Mouse (Mus musculus): ENCODE results near the gene Serpinb1a. TPM values are rescaled to one million over a fixed set of nuclear protein-coding genes. Genes with fewer than 3 reads are reported as not detected.

Serpinb1a gene
- total RNA-seq, 2 experiments from 2014 or later: 8.7 to 154 TPM

- no peak for DNase-seq
Measured at GRCm38 (mm10) chr13:32839314-32839713, 11.7 kb downstream of the Serpinb1a start.

GRCm38 (mm10) chr13:32834513-32834912 is 16.5 kb downstream of the Serpinb1a start:
- no peak for DNase-seq

- DNase-seq: no peak
Measured at GRCm38 (mm10) chr13:32833237-32833636, 17.7 kb downstream of the Serpinb1a start.

- DNase-seq: peak in 1 of 2 experiments; percentile 23
Measured at GRCm38 (mm10) chr13:32832776-32833175, 18.2 kb downstream of the Serpinb1a start.

GRCm38 (mm10) chr13:32831505-32832273 is 19.3 kb downstream of the Serpinb1a start:
- peak in 1 of 2 experiments; percentile 46 for DNase-seq

- DNase-seq: no peak
Measured at GRCm38 (mm10) chr13:32828886-32829285, 22.1 kb downstream of the Serpinb1a start.

- DNase-seq: peak; percentile 84 to 85
Measured at GRCm38 (mm10) chr13:32827951-32828350, 23.0 kb downstream of the Serpinb1a start.

- peak; percentile 73 to 78 for DNase-seq
Measured at GRCm38 (mm10) chr13:32827111-32827822, 23.7 kb downstream of the Serpinb1a start.

DNA sequence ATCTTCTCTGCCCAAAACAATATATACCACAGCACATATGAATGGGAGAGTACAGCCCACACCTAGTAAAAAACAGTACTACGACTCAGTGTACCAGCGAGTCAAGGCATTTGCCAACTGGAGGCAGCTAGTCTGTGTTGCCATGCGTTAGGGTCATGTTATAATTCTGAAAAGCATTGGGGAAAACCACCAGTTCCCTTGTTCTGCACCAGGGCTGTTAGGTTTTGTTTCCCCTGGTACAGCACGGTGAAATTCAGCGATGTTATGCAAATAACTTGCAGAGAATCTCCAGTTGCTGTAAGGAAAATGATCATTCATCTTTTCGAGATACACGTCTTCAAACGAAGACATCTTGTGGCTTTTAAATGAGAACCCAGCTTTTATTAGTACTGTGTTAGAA is 25.4 kb downstream of the Serpinb1a start:
- DNase-seq: no peak

DNA sequence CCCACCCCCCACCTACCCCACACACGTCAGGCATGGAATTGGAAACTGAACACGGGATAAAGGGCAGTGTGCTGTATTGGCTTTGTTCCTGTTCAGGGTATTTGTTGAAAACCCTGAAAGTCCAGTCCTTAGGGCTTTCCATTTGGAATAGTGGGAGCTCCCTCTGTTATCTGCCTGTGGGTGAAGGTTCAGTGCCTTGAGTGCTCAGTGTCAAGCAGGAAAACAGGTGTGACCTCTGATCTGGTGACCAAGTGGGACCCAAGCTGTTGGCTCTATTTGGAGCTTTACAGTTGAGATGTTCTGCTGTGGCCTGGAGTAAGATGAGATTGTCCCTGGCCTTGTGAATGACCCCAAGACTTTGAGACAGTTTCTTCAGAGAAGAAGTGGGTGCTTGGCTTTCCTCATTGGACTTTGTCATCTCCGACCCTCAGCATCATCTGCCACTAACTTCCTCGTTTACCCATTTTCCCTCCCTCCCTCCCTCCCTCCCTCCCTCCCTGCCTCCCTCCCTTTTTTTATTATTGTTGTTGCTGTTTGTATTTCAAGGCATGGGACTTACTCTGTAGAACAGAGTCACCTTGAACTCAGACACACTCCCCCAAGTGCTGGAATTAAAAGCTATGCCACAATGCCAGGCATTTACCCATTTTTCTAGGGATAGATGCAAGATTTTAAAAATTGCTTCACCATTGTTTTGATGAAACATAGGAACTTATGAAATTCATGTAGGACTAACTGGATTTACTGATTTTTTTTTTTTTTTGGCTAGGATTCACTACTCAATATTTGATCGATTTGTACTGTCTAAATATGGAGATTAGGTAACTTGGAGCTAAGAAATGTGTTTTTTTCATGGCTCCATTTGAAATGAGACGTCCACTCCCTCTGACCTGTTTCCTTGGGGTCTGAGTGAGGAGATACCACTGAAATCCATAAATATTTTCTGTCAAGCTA is 26.3 kb downstream of the Serpinb1a start:
- DNase-seq: no peak

- DNase-seq: no peak
Measured at GRCm38 (mm10) chr13:32823126-32823525, 27.9 kb downstream of the Serpinb1a start.

DNA sequence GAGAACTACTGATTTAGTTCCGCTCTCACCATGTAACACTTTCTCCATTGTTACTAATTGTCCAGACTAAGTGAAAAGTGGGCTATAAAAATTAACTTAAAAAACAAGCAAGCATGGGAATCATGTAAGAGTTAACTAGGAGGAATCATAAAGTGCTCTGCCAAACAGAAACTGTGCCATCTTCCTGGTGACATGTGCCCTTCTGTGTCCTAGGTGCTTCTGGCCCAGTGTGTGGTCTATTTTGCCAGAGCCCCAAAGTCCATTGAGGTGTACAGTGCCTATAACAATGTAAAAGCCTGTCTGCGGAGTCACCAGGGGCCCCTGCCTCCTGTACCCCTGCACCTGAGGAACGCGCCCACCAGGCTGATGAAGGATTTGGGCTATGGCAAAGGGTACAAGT is 29.3 kb downstream of the Serpinb1a start:
- no peak for DNase-seq

- no peak for DNase-seq
Measured at GRCm38 (mm10) chr13:32819926-32820325, 31.1 kb downstream of the Serpinb1a start.

DNA sequence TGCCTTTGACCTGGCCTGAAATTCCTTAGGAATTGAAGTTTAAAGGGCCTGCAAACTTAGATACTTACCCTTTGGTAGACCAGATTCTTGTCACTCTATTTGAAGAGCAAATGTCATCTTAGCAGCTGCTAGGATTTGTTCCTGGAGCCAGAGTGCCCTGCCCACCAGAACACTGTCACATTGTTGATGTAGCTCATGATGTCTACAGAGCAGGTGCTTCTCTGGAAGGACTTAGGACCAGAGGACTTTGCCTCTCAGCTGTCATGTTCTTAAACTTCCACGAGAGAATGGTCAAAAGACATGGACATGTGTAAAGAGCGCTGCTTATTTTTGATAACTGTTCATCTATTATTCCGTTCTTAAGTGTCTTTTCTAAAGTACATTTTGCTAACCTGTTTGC is 31.7 kb downstream of the Serpinb1a start:
- DNase-seq: no peak

- no peak for DNase-seq
Measured at GRCm38 (mm10) chr13:32807624-32808023, 43.4 kb downstream of the Serpinb1a start.

DNA sequence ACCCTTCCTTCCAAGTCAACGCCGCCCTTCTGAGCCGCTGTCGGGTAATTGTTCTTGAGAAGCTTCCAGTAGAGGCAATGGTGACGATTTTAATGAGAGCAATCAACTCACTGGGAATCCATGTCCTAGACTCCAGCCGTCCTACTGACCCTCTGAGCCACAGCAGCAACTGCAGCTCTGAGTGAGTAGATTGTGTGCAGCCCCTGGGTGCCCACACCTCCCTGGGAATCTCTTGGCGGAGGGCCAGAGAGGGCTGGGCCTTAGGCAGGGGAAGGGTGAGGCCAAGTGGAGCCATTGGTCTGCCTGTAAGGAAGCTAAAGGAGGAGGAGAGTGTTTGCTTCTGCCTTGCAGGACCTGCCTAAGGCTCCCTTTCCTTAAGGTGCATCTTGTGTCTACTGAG is 44.2 kb downstream of the Serpinb1a start:
- DNase-seq: no peak

DNA sequence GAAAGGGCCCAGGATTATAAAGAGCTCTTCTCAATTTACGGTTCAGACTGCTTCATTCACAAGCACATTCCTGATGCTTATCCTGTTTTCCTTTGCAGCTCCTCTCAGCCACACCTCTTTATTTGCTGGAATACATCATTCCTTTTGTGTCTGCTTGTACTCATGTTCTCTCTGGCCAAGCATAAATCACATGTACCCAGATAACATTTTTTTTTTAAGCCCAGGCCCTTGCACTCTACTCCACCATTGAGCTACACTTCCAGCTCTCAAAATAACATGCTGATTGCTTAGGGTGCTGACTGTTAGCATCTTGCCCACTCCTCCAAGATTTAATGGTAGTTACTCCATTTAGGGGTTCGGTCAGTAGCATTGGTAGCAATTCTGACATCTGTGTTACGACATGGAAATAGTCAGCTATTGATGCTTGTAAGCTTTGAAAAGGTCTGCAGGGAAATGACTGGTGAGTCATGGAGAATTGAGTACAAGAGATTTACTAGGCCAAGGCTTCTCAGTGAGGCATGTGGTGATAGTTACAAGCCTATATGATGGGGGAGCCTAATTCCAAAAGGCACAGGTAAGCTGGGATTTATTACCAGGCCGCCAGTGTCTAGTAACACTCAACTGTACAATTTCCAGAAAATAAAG is 47.2 kb downstream of the Serpinb1a start:
- no peak for DNase-seq

- peak; percentile 58 to 66 for DNase-seq
Measured at GRCm38 (mm10) chr13:32802259-32803081, 48.5 kb downstream of the Serpinb1a start, which contains the start of gene D930007J09Rik. TSS of gene D930007J09Rik (minus strand) at chr13:32802849.

GRCm38 (mm10) chr13:32801693-32802221 is 49.2 kb downstream of the Serpinb1a start, which contains the start of gene Wrnip1:
TSS of gene Wrnip1 (plus strand) at chr13:32802038.
- DNase-seq: peak; percentile 95 to 97

- no peak for DNase-seq
Measured at GRCm38 (mm10) chr13:32800859-32801258, 50.1 kb downstream of the Serpinb1a start.

Measured in adrenal gland, postnatal 36 days (tissue).